Mouse (Mus musculus) embryonic fibroblast, embryonic 13.5 days (primary cell): Measurements from ENCODE around the gene Chd1.

Source experiments
- CTCF ChIP-seq: IDR thresholded peaks from 2 replicates; pipeline ENCODE4 v1.5.1; 2011; ENCODE audit warnings: mild to moderate bottlenecking, control low read depth, low read length, moderate library complexity, borderline replicate concordance; ENCODE audit not compliant: insufficient read depth
- POLR2A ChIP-seq: IDR thresholded peaks from 2 replicates; pipeline ENCODE4 v1.6.1; 2011; ENCODE audit warnings: low read depth, mild to moderate bottlenecking, control low read depth, low read length, moderate library complexity

- TF ChIP-seq CTCF (no peak), POLR2A (no peak)
Observed at GRCm38 (mm10) chr17:15816379-15817095, 111.8 kb downstream of the Chd1 start.
